Mouse (Mus musculus) A20 (cell line): Measurements from ENCODE around the gene Pus7l.

Source experiments
- DNase-seq: peaks from one replicate; pipeline ENCODE4 v3.0.0-alpha.2; 2011; ENCODE audit warnings: low read depth, low spot score

Gene Pus7l

GRCm38 (mm10) chr15:94477287-94477686 is 66.1 kb downstream of the Pus7l start:
- DNase-seq, result no peak

GRCm38 (mm10) chr15:94475975-94476374 is 67.4 kb downstream of the Pus7l start:
- DNase-seq, result no peak
